Mouse (Mus musculus) intestine, embryonic 16.5 days (tissue): Measurements from ENCODE around the gene Gsta1. TPM values are rescaled to one million over a fixed set of nuclear protein-coding genes. Genes with fewer than 3 reads are reported as not detected.
"Not testable (repeated sequence)": the region's sequence is repeated elsewhere in the genome, so short reads cannot be mapped to it uniquely, and the experiment has no call there.

Experiments
- ATAC-seq: fragments of 200-750 bp; cut with Nextera tagmentation; 2 replicates; pipeline ENCODE4 v1.8.0; 2017; ENCODE audit warnings: moderate TSS enrichment, moderate library complexity
- H3K27ac ChIP-seq: fragments of 300-500 bp; sonication (generic); 2 replicates; pipeline ENCODE4 v1.5.1; 2014; ENCODE audit warnings: mild to moderate bottlenecking, low read length
- H3K27me3 ChIP-seq: fragments of 300-500 bp; sonication (generic); replicated peaks from 2 replicates; pipeline ENCODE4 v1.6.1; 2014; ENCODE audit warnings: low read length, control low read depth, mixed read lengths; ENCODE audit not compliant: control insufficient read depth, insufficient read depth
- H3K36me3 ChIP-seq: fragments of 300-500 bp; sonication (generic); 2 replicates; pipeline ENCODE4 v1.6.1; 2014; ENCODE audit warnings: low read length, control low read depth; ENCODE audit not compliant: control insufficient read depth, insufficient read depth
- H3K4me1 ChIP-seq: fragments of 300-500 bp; sonication (generic); 2 replicates; pipeline ENCODE4 v1.6.1; 2014; ENCODE audit warnings: low read length, control low read depth, mixed read lengths; ENCODE audit not compliant: control insufficient read depth, insufficient read depth
- H3K4me2 ChIP-seq: fragments of 300-500 bp; sonication (generic); 2 replicates; pipeline ENCODE4 v1.6.1; 2014; ENCODE audit warnings: low read depth, low read length, control low read depth
- H3K4me3 ChIP-seq: fragments of 300-500 bp; sonication (generic); 2 replicates; pipeline ENCODE4 v1.5.1; 2014; ENCODE audit warnings: mild to moderate bottlenecking, low read length
- H3K9ac ChIP-seq: fragments of 300-500 bp; sonication (generic); 2 replicates; pipeline ENCODE4 v1.6.1; 2014; ENCODE audit warnings: low read depth, low read length
- H3K9me3 ChIP-seq: fragments of 300-500 bp; sonication (generic); 2 replicates; pipeline ENCODE4 v1.6.1; 2016; ENCODE audit warnings: low read length, control low read depth; ENCODE audit not compliant: control insufficient read depth
- WGBS: fragments of 180-500 bp; shearing (Covaris S2); extraction: QIAGEN DNeasy Blood & Tissue Kit; methylation state at CpG from one replicate; pipeline ENCODE4 v1.1.7; 2014; 5-methylcytosine and 5-hydroxymethylcytosine counted together
- polyA plus RNA-seq: library from polyadenylated mRNA; unstranded; fragments of >200 nt; fragmentation: Nextera tagmentation; extraction: Ambion mirVana; gene quantifications from 2 replicates; pipeline ENCODE4 v1.2.1, GENCODE M21; 2015

The Gsta1 gene
- polyA plus RNA-seq, 1 experiment from 2014 or later: 98.3 TPM

- H3K4me2 ChIP-seq: no peak overlapping the region
- no peak overlapping the region for H3K9ac ChIP-seq
- no peaks in the 10 kb centered on the region for H3K9me3 ChIP-seq
- peaks cover 4% of the 10 kb centered on the region; the same call in 1 of the 2 replicates for H3K4me1 ChIP-seq
- peak; percentile 71 for ATAC-seq
- 67% methylated on average over 2 of the region's 2 CpGs for WGBS
- no peaks in the 10 kb centered on the region for H3K36me3 ChIP-seq
- H3K27me3 ChIP-seq: no peaks in the 10 kb centered on the region
- H3K27ac ChIP-seq: no peak overlapping the region
- no peak overlapping the region for H3K4me3 ChIP-seq
These were observed 6.0 kb upstream of the Gsta1 start for GRCm38 (mm10) chr9:78224418-78224817.

- Histone ChIP-seq H3K9ac (no peak overlapping the region), H3K9me3 (no peaks in the 10 kb centered on the region), H3K4me2 (no peak overlapping the region), H3K27me3 (no peaks in the 10 kb centered on the region), H3K27ac (no peak overlapping the region; the same call in 1 of the 2 replicates), H3K4me1 (peaks cover 4% of the 10 kb centered on the region; the same call in 1 of the 2 replicates), H3K36me3 (no peaks in the 10 kb centered on the region), H3K4me3 (no peak overlapping the region)
- WGBS: 75% methylated on average over 11 of the region's 11 CpGs
- ATAC-seq: no peak
These were observed 5.2 kb upstream of the Gsta1 start for GRCm38 (mm10) chr9:78225304-78225703.

- H3K4me1 ChIP-seq: peaks cover 4% of the 10 kb centered on the region; the same call in 1 of the 2 replicates
- H3K9me3 ChIP-seq: no peaks in the 10 kb centered on the region
- no peak overlapping the region for H3K4me2 ChIP-seq
- 88% methylated on average over 2 of the region's 2 CpGs for WGBS
- H3K27me3 ChIP-seq: no peaks in the 10 kb centered on the region
- H3K9ac ChIP-seq: no peak overlapping the region
- no peak overlapping the region for H3K4me3 ChIP-seq
- no peak overlapping the region; the same call in 1 of the 2 replicates for H3K27ac ChIP-seq
- no peaks in the 10 kb centered on the region for H3K36me3 ChIP-seq
- ATAC-seq: no peak
These were observed 2.3 kb upstream of the Gsta1 start for GRCm38 (mm10) chr9:78228122-78228521.

- ATAC-seq: peak; percentile 82
- not testable (repeated sequence) for H3K9ac ChIP-seq, H3K4me2 ChIP-seq, H3K4me1 ChIP-seq, H3K4me3 ChIP-seq, H3K27me3 ChIP-seq, H3K9me3 ChIP-seq, H3K36me3 ChIP-seq
- peak overlapping the region; percentile 80 for H3K27ac ChIP-seq
- 47% methylated on average over 3 of the region's 3 CpGs for WGBS
These were observed 798 bp upstream of the Gsta1 start for GRCm38 (mm10) chr9:78229658-78230057.

GRCm38 (mm10) chr9:78233121-78233695 lies 2.8 kb downstream of the Gsta1 start:
- H3K4me2 ChIP-seq, H3K9me3 ChIP-seq, H3K9ac ChIP-seq, H3K4me3 ChIP-seq, H3K27ac ChIP-seq, H3K27me3 ChIP-seq, H3K4me1 ChIP-seq, H3K36me3 ChIP-seq, ATAC-seq: not testable (repeated sequence)
- WGBS: no CpG with 5 or more reads among the region's 10 CpGs

- 60% methylated on average over 4 of the region's 4 CpGs for WGBS
- not testable (repeated sequence) for H3K9ac ChIP-seq, H3K4me1 ChIP-seq, H3K36me3 ChIP-seq, H3K27me3 ChIP-seq, H3K9me3 ChIP-seq, H3K4me2 ChIP-seq, H3K4me3 ChIP-seq
- H3K27ac ChIP-seq: peak overlapping the region; percentile 37; the same call in 1 of the 2 replicates
- peak; percentile 88 for ATAC-seq
These were observed 25.4 kb downstream of the Gsta1 start for GRCm38 (mm10) chr9:78255683-78256470.

- H3K4me2 ChIP-seq, H3K4me1 ChIP-seq, H3K4me3 ChIP-seq, H3K9ac ChIP-seq, H3K9me3 ChIP-seq, H3K27me3 ChIP-seq, H3K36me3 ChIP-seq: not testable (repeated sequence)
- peak within 1 kb of the TSS; percentile 37; the same call in 1 of the 2 replicates for H3K27ac ChIP-seq
- WGBS: 66% methylated on average over 1 of the region's 3 CpGs
- ATAC-seq: peak; percentile 43
These were observed 26.5 kb downstream of the Gsta1 start, which contains the start of gene Gm3776 for GRCm38 (mm10) chr9:78256914-78257313. Gm3776 (plus strand) TSS chr9:78257129.

GRCm38 (mm10) chr9:78259688-78260087 lies 29.2 kb downstream of the Gsta1 start:
- ATAC-seq: peak; percentile 43; the same call in 1 of the 2 replicates

GRCm38 (mm10) chr9:78270945-78271344 lies 40.5 kb downstream of the Gsta1 start:
- not testable (repeated sequence) for H3K9me3 ChIP-seq, ATAC-seq, H3K27me3 ChIP-seq, H3K27ac ChIP-seq, H3K4me3 ChIP-seq, H3K4me1 ChIP-seq, H3K36me3 ChIP-seq, H3K4me2 ChIP-seq, H3K9ac ChIP-seq
- WGBS: 75% methylated on average over 3 of the region's 3 CpGs

More at GRCm38 (mm10) chr9:78259688-78260087, 29.2 kb downstream of the Gsta1 start:
- not testable (repeated sequence) for H3K27ac ChIP-seq, H3K9me3 ChIP-seq, H3K4me3 ChIP-seq, H3K9ac ChIP-seq, H3K36me3 ChIP-seq, H3K27me3 ChIP-seq, H3K4me1 ChIP-seq, H3K4me2 ChIP-seq
- WGBS: 0% methylated on average over 1 of the region's 6 CpGs
